Mouse (Mus musculus) heart, adult 8-10 months (tissue): Measurements from ENCODE around the gene Lrrc7. TPM values are rescaled to one million over a fixed set of nuclear protein-coding genes. Genes with fewer than 3 reads are reported as not detected.

Experiments used
- DNase-seq: peaks from one replicate; pipeline ENCODE4 v3.0.0; 2022; ENCODE audit warnings: low spot score
- total RNA-seq, 4 experiments: library from RNA; stranded (reverse); gene quantifications; 2 replicates each; pipeline ENCODE4 v1.2.4; 2022

The Lrrc7 gene
- total RNA-seq, 4 experiments from 2014 or later = 0.06 TPM; not detected in 3

DNA sequence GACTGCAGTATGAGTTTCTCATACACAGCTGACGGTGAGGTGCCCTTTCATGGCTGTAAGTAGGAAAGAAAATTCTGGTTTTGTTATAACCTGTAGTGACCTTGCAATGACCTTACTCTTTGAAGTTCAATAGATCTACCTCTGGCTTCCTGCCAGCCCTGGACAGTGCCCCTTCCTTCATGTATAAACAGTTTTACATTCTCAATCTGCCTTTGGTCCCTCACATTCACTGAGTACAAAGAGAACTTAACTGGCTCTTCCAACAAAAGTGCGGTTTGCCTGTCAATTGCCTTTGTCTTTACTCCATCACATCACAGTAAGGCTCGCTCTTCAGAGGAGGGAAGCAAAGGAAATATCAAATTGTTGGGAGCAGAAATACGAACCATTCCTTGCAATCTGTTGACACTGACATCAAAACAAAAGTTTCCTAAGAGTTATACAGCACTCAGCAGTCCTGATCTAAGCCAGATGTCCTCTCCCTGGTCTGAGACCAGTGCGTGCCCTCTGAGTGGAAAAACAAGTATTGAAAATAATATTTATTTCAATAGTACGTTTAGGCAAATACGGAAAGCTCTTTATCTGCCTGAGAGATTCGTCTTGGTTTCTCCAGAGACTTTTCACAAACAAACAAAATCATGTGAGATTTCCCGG, 493.3 kb downstream of the Lrrc7 start:
- DNase-seq = no peak

DNA sequence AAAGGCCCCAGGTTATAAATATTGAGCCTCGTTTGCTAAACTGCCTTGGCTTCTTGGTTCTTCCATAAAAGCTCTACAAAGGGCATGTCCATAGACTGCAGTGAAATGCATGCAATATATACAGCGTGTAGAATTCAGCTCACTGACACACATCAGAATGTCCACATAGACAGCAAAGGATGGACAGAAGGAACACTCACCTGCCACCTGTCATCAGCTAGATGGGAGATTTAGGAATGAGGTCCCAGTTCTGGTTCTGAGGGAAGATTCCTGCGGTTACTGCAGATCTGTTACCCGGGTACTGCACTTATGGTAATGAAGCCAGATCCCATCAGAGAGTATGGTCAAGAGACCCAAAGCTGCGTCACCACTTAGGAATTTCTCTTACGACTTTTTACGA, 494.1 kb downstream of the Lrrc7 start:
- no peak for DNase-seq

DNA sequence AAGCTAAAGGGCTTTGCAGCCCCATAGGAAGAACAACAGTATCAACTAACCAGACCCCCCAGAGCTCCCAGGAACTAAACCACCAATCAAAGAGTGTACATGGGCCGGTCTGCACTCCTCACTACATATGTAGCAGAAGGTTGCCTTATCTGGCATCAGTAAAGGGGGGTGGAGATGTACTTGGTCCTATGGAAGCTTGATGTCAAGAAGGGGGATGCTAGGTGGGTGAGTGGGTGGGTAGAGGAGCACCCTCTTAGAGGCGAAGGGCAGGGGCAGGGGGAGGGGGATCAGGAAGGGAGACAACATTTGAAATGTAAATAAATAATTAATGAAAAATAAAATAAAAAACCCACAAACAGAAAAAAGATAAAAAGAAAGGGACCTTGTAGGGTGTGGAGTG, 496.8 kb downstream of the Lrrc7 start:
- DNase-seq = no peak

DNA sequence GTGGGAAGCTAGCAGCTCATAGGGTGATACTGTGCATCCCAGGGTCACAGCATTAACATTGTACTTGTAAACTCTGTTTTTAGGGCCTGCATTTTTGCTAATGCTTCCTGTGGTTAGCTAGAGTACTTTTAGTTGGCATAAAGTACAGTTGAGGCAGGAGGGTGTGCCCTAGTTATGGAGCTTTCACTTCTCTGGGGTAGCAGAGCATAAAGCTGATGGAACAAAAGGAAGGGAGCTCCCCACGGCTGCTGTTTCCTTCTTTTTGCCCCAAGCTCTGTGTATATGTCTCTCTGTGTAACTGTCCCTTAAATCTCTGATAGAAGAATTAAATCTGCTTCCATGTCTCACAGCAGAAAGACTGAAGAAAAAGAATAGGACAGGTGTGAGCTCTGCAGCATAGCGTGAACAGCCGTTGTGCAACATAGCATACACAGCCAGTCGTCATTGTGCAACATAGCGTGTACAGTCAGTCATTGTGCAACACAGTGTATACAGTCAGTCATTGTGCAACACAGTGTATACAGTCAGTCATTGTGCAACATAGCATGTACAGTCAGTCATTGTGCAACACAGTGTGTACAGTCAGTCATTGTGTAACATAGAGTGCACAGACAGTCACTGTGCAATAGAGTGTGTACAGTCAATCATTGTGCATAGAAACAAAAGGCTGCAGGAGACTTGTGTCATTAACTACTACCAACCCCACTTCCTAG, 500.1 kb downstream of the Lrrc7 start:
- DNase-seq = no peak

DNA sequence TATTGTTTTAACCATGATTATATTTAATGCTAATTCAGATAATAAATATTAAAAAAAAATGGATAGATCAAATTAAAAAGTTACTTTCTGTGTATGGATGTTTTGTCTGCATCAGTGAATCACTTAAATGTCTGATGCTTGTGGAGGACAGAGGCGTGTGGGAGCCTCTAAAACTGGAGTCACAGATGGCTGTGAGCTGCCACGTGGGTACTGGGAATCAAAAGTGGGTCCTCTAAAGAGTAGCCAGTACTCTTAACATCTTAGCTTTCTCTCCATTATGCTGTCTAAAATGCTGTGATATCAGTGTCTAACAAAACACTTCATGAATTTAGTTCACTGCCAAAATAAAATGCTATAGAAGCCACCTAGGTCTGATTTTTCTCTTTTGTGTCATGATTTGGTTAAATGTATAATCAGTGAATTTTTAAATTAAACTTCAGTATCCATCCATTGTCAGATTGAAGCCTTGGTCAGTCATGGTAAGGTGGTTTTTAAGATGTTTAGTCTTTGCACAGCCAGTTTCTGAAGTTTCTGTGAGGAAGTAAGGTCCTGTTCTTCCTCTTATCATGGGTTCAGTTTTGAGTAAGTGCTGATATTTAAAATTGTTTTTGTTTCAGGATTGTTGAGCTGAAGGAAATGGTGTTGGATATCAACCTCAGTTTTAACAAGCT, 501.3 kb downstream of the Lrrc7 start:
- DNase-seq = no peak

DNA sequence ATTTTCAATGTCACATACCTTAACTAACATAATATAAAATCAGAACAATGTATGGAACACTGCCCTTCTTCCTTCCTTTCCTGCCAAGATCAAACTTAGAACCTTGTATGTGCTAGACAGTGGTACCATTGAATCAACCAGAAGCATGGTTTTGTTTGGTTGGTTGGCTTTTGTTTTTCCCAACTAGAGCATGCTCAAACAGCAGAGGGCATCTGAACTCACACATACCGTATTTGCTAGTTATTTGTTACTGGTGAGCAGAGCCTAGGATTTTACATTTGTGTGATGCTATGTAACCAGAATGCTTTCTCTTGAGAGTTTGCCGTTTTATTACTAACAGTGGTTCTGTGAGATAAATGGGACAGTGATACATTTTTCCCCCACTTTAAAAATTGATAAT, 512.5 kb downstream of the Lrrc7 start:
- no peak for DNase-seq

DNA sequence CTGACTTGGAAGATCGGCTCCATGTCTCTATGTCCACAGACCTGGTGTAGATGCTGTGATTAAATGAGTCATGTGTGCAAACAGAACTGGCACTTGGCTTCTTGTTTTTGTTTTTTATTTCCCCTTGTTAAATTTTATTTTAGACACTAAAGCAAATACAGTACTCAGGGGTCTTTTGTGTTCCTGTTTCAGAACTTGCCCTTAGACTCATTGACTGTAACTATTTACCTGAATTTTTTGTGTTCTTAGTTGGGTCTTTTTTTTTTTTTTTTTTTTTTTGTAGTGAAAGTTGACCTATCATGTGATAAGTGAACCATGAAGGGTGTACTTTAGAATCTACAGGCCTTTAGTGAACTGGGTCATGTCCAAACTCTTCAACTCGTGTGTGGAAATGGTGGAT, 521.3 kb downstream of the Lrrc7 start:
- DNase-seq = no peak

DNA sequence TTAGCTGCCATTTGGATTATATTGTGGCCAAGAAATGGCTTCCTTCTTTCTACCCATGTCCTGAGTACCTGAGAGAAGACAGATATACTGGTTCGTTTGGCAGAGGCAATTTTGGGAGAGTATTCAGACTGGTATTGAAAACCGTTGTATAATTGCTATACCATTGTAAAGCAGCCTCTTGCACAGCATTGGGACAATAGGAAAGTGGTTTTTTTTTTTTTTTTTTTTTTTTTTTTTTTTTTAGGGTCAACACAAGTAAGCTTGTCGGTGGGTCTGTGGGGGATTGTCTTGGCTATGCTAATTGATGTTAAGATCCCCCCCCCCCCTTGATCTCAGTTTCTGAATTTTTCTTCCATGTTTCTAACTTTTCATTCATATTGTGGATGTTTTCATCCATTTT, 523.9 kb downstream of the Lrrc7 start:
- no peak for DNase-seq

DNA sequence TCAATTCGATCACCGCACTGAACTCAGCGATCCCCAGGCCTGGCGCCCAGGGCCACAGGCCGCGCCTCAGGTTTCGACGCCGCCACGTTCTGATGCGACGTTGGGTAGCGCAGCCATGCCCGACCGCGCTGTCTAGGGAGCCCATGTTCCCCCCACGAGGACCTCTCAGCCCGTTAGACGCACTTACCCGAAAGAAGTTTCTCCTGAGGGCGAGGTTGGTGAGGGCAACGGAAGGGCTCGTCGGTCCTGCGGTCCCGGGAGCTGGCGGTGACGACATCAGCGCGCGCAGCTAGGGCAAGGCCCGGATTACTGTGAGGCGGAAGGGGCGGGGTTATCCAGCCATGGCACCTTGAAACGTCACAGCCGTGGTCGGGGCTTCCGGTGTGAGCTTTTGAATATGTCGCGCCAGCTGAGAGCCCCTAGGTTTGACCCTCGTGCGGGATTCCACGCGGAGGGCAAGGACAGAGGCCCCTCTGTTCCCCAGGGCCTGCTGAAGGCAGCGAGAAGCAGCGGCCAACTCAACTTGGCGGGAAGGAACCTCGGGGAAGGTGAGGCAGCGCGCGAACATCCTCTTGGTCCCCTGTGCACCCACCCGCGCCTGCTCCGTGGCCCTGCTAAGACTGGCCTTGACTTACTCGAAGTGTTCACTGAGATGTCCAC, 525.6 kb downstream of the Lrrc7 start, which contains the start of the genes Srsf11 and Lrrc40:
Srsf11 (minus strand) TSS at position 311 of the 660 bp plus-strand sequence.
Lrrc40 (plus strand) TSS at position 334 of the 660 bp plus-strand sequence.
- DNase-seq = peak; percentile 93

DNA sequence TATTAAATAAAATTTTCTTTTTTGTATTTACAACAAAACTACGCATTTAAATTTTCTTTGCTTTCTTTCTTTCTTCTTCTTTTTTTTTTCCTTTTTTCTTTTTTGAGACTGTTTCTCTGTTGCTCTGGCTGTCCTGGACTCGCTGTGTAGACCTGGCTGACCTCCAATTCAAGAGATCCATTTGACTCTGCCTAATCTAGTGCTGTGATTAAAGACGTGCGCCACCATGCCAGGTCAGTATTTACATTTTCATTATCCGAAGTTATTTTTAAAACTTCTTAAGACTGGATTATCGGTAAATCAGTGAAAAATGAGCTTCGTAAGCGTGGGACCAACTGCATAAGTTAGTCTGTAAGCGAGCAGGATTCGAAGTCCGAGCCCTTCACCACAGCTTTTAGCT, 526.2 kb downstream of the Lrrc7 start:
- DNase-seq = no peak
